Mouse (Mus musculus) hindbrain, embryonic 10.5 days (tissue): Measurements from ENCODE around the gene Taok1. TPM values are rescaled to one million over a fixed set of nuclear protein-coding genes. Genes with fewer than 3 reads are reported as not detected.

Source experiments
- DNase-seq: peaks from one replicate; pipeline ENCODE4 v3.0.0-alpha.2; 2017; ENCODE audit warnings: low spot score
- H3K27ac ChIP-seq: fragments of 300-500 bp; sonication (generic); 2 replicates; pipeline ENCODE4 v1.5.1; 2016; ENCODE audit warnings: mild to moderate bottlenecking, moderate library complexity
- H3K27me3 ChIP-seq: fragments of 300-500 bp; sonication (generic); 2 replicates; pipeline ENCODE4 v1.6.1; 2016; ENCODE audit warnings: mild to moderate bottlenecking; ENCODE audit not compliant: poor library complexity, insufficient read depth, severe bottlenecking
- H3K36me3 ChIP-seq: fragments of 300-500 bp; sonication (generic); 2 replicates; pipeline ENCODE4 v1.6.1; 2016; ENCODE audit warnings: mild to moderate bottlenecking, moderate library complexity
- H3K4me1 ChIP-seq: fragments of 300-500 bp; sonication (generic); replicated peaks from 2 replicates; pipeline ENCODE4 v1.6.1; 2016; ENCODE audit warnings: mild to moderate bottlenecking
- H3K4me3 ChIP-seq: fragments of 300-500 bp; sonication (generic); 2 replicates; pipeline ENCODE4 v1.5.1; 2016; ENCODE audit warnings: mild to moderate bottlenecking, moderate library complexity
- H3K9me3 ChIP-seq: fragments of 300-500 bp; sonication (generic); 2 replicates; pipeline ENCODE4 v1.6.1; 2016; ENCODE audit warnings: mild to moderate bottlenecking, moderate library complexity
- WGBS: fragments of 180-500 bp; shearing (Covaris S2); methylation state at CpG from one replicate; pipeline ENCODE4 v1.1.7; 2016; 5-methylcytosine and 5-hydroxymethylcytosine counted together
- polyA plus RNA-seq: library from polyadenylated mRNA; unstranded; fragments of >200 nt; fragmentation: Nextera tagmentation; extraction: Ambion mirVana; gene quantifications from 2 replicates; pipeline ENCODE4 v1.2.1, GENCODE M21; 2016

Gene Taok1
- polyA plus RNA-seq, 1 experiment from 2014 or later: 11.9 TPM

DNA sequence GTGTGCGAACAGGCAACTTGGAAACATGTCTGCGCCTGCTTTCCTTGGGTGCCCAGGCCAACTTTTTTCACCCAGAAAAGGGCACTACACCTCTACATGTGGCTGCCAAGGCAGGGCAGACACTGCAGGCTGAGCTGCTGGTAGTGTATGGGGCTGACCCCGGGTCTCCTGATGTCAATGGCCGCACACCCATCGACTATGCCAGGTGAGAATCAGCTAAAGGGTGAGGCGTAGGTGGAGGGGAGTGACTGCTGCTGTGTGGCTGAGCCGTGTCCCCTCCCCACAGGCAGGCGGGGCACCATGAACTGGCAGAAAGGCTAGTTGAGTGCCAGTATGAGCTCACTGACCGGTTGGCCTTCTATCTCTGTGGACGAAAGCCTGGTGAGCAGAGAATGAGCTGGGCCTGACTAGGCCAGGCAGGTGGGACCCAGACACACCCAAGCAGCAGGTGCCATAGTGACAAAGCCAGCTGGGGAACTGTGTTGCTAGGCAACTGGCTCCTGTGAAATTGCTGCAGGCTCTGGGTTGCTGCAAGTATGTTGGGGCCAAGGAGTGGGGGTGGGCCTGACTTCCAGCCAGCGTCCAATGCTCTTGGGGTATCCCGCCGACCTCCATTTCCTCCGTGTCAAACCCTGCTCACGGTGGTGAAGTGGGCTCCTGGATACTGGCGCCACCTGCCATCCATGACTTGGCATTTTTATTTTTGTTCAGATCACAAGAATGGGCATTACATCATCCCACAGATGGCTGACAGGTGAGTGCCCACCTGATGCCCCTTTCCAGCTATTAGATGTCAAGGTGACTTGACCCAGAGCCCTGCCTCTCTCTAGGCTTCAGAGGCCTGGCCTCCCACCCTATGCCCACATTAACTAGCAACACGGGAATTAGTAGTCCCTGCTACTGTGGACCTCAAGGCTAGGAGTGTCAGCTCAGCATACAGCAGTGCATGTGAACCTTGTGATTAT, 107.0 kb downstream of the Taok1 start:
- 80% methylated on average over 17 of the region's 17 CpGs for WGBS
- H3K27ac ChIP-seq: peak overlapping the region; percentile 64; the same call in 1 of the 2 replicates
- H3K4me1 ChIP-seq: peaks cover 69% of the 10 kb centered on the region
- peak; percentile 27 for DNase-seq
- H3K27me3 ChIP-seq: no peaks in the 10 kb centered on the region
- peaks cover 73% of the 10 kb centered on the region for H3K36me3 ChIP-seq
- no peaks in the 10 kb centered on the region for H3K9me3 ChIP-seq
- no peak overlapping the region for H3K4me3 ChIP-seq

DNA sequence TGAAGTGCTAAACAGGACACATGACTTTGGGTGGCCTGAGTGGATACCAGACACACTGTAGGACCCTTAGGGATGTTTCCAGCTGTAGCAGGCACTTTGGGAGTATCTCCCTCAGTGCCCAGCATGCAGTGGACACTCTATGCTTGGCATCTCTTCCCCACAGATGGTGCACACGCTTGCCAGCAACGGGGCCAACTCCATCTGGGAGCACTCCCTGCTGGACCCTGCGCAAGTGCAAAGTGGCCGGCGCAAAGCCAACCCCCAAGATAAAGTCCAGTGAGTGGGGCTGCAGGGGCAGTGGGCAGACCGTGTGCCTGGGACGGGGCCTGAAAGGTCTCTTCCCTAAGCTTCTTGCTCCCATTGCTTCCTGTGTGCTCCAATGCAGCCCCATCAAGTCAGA, 108.3 kb downstream of the Taok1 start:
- WGBS: 93% methylated on average over 7 of the region's 7 CpGs

DNA sequence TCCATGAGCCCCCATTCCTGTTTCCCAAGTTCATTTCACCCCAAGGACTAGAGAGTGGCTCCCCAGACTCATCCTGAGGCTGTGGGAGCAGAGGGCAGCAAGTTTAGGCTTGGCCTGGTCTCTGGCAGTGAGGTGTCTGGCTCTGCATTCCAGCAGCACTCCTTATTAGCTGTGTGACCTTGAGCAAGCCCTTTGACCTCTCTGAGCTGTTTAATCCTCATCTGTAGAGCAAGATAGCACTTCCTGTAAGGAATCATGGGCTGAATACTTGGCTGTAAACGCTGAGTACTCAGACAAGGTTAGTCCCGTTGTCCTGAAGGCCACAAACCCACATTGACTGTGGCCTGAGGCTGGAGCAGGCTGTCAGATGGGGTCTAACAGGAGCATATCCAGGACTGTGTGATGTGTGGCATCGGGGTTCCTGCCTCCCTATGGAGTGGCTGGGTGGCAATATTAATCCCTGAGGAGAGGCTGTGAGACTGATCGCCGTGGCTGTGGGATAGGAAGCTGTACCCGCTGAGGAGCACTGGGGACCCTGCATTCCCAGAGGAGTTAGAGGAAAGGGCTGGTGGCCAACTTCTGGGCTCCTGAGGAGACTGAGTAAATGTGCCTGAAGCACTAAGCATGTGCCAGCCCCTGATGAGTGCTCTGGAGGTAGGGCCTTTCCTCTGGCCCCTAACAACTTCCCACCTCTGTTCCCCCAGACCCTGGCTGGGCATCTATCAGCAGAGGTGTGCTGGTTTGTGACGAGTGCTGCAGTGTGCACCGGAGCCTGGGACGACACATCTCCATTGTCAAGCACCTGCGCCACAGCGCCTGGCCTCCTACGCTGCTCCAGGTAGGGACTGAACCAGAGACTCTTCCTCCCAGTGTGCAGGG, 109.1 kb downstream of the Taok1 start:
- Histone ChIP-seq H3K9me3 (no peaks in the 10 kb centered on the region), H3K36me3 (peaks cover 54% of the 10 kb centered on the region), H3K4me3 (peak overlapping the region; percentile 29), H3K27me3 (no peaks in the 10 kb centered on the region), H3K4me1 (peaks cover 86% of the 10 kb centered on the region), H3K27ac (peak overlapping the region; percentile 88)
- DNase-seq: peak; percentile 39
- 74% methylated on average over 12 of the region's 12 CpGs for WGBS

More for the DNA sequence above, 108.3 kb downstream of the Taok1 start:
- Histone ChIP-seq H3K4me1 (peaks cover 81% of the 10 kb centered on the region), H3K4me3 (no peak overlapping the region; the same call in 1 of the 2 replicates), H3K27ac (peak overlapping the region; percentile 88), H3K27me3 (no peaks in the 10 kb centered on the region), H3K9me3 (no peaks in the 10 kb centered on the region), H3K36me3 (peaks cover 62% of the 10 kb centered on the region)
- no peak for DNase-seq

DNA sequence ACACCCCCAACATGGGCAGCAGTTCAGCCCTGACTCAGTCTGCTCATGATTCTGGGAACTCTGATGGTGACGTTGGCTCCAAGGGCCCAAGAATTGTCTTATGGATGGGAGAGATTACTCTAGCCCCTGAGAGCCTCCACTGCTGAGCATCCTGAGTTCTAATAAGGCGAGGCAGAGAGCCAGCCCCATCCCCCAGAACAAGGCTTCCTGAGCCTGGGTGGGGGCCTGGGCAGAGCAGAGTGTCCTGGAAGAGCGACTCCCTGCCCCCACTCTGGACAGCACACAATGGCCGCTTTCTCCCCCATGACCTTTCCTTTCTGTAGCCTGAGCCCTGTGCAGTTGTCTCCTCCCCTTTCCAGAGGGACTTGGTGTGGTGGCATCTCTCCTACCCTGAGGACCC, 109.8 kb downstream of the Taok1 start:
- 9% methylated on average over 4 of the region's 4 CpGs for WGBS
- peak overlapping the region; percentile 88 for H3K27ac ChIP-seq
- H3K4me1 ChIP-seq: peaks cover 84% of the 10 kb centered on the region
- DNase-seq: peak; percentile 58
- peak overlapping the region; percentile 29 for H3K4me3 ChIP-seq
- H3K27me3 ChIP-seq: no peaks in the 10 kb centered on the region
- H3K36me3 ChIP-seq: peaks cover 47% of the 10 kb centered on the region
- no peaks in the 10 kb centered on the region for H3K9me3 ChIP-seq

DNA sequence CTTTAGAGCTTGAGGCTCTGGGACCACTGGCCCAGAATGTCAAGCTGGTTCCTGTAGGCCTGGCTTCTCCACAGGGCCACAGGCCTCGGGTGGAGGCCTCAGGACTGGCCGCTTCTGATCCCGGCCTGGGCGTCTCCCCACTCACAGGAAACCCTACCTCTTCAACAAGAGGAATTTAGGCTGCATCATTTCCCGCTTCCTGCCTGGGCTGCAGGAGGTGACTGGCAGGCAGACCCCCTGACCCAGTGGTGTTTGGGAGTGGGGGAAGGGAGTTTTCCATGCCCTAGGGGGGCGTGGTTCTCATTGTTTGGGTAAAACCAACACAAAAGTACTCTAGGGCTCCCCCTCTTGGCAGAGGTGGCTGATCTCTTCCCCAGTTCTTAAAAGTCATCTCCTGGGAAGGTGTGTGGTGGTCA, 110.3 kb downstream of the Taok1 start:
- peaks cover 88% of the 10 kb centered on the region for H3K4me1 ChIP-seq
- no peaks in the 10 kb centered on the region for H3K27me3 ChIP-seq
- peak; percentile 85 for DNase-seq
- no peaks in the 10 kb centered on the region for H3K9me3 ChIP-seq
- H3K36me3 ChIP-seq: peaks cover 42% of the 10 kb centered on the region
- peak overlapping the region; percentile 88 for H3K27ac ChIP-seq
- peak overlapping the region; percentile 29 for H3K4me3 ChIP-seq
- 6% methylated on average over 6 of the region's 6 CpGs for WGBS

DNA sequence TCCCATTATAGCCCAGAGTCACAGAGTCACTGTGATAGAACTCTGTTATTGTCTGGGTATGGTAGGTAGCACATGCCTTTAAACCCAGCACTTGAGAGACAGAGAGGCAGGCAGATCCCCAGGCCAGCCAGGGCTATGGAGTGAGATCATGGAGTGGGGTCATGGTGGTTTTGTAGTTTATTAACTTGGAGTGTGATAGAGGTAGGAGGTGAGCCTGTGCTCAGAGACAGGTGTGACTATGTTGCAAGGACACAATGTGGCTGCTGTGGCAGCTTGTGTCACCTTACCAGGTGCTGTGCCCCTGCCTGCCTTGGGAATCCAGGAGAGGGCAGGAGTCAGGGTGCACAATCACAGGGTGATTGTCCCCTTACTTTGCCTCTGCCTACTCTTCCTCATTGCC, 112.1 kb downstream of the Taok1 start:
- H3K9me3 ChIP-seq: no peaks in the 10 kb centered on the region
- H3K27me3 ChIP-seq: no peaks in the 10 kb centered on the region
- H3K4me3 ChIP-seq: no peak overlapping the region
- DNase-seq: no peak
- H3K36me3 ChIP-seq: peaks cover 24% of the 10 kb centered on the region
- H3K27ac ChIP-seq: peak overlapping the region; percentile 3; the same call in 1 of the 2 replicates
- peaks cover 95% of the 10 kb centered on the region for H3K4me1 ChIP-seq

DNA sequence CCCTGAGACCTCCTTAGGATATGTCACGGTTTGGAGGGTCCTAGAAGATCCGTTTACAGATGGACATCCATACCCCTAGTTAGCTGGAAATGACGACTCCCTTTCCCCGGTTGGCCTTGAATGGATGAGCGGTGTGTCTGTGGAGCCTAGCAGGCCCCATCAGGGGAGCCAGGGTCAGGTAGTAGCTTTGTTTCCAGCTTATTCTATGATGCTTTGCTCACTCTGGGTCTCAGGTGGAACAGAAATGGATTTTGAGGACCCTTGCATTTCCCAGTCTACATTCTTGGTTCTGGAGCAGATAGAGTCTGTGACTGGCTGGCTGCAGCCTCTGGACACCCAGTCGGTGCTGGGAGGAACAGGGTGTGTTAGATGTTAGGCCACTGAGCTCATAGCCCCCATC, 112.8 kb downstream of the Taok1 start:
- Histone ChIP-seq H3K27ac (peak overlapping the region; percentile 97), H3K27me3 (no peaks in the 10 kb centered on the region), H3K4me1 (peaks cover 95% of the 10 kb centered on the region), H3K9me3 (no peaks in the 10 kb centered on the region), H3K4me3 (peak overlapping the region; percentile 96), H3K36me3 (peaks cover 17% of the 10 kb centered on the region)
- DNase-seq: no peak
- 76% methylated on average over 6 of the region's 6 CpGs for WGBS

DNA sequence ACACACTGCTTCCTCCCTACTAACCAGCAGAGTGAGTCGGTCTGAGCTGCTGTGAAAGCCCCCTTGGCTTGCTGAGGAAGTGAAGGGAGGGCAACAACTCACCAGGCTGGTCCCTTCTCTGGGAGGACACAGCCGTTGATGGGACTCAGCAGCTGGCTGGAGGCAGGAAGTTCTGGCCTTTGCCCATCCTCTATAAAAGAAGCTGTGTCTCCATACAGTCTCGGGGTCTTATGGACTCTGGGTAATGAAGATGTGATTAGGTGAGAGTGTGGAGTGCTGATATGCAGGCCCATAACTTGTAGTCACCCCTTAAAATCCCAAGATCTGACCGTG, 113.3 kb downstream of the Taok1 start:
- Histone ChIP-seq H3K27me3 (no peaks in the 10 kb centered on the region), H3K9me3 (no peaks in the 10 kb centered on the region), H3K27ac (peak overlapping the region; percentile 97), H3K4me3 (peak overlapping the region; percentile 96), H3K4me1 (peaks cover 91% of the 10 kb centered on the region), H3K36me3 (peaks cover 12% of the 10 kb centered on the region)
- no peak for DNase-seq
- WGBS: 37% methylated on average over 4 of the region's 4 CpGs

DNA sequence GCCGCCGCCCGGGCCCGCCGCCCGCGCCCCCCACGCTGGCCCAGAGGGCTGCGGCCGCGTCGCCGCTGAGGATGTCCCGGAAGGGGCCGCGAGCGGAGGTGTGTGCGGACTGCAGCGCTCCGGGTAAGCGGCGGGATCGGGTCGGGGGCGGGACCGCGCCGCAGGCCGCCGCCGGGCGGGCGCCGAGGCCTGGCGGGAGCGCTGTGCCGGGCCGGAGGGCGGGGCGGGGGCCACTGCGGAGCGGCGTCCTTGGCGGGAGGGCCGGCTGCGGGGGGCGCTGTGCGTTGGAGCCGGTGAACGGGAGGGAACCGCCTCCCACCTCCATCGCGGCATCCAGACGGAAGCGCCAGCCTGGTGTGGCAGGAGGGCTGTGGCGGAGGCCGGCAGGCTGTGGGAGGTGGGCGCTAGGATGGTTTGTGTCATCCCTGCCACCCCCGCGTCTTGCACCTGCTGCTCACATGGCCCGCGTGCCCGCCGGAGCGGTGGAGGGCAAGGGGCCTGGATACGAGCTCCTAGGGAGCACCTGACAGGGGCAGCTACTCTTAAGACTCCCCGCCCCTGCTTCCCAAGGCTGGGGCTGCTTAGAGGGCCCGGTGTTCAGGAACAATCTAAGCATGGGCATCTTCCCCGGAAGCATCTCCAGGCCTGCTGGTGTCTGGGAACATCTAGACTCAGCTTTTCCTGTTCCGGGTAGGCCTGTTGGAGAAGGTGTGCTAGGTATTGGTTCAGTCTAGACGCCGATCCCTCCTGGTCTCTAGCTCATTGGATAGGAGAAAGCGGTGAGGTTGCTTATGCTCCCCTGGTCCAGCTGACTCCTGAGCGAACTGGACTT, 113.9 kb downstream of the Taok1 start, which contains the start of gene Git1:
Git1 (plus strand) TSS at position 51 of the 832 bp plus-strand sequence.
- 2% methylated on average over 65 of the region's 74 CpGs for WGBS
- Histone ChIP-seq H3K27me3 (no peaks in the 10 kb centered on the region), H3K9me3 (no peaks in the 10 kb centered on the region), H3K4me3 (peak within 1 kb of the TSS; percentile 96), H3K27ac (peak within 1 kb of the TSS; percentile 97), H3K36me3 (peaks cover 6% of the 10 kb centered on the region), H3K4me1 (peaks cover 91% of the 10 kb centered on the region)
- DNase-seq: peak; percentile 56

DNA sequence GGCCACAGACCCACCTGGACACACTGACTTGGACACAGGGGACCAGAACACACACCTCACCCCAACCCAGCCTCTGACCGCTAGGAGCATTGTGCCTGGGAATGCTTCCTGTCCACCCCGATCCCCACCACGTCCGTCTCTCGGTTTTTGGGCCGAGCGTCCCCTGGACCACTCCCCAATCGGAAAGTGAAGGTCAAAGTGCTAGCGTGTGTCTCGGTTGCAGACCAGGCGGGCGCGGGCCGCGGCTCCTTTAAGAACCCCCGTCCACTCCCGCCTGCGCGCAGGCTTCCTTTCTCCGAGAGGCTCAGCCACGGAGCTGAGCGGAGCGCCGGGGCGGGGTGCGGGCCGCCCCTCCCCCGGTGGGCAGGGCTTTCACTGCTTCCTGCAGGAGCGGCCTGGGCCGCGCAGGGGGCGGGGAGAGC, 114.7 kb downstream of the Taok1 start:
- Histone ChIP-seq H3K4me1 (peaks cover 91% of the 10 kb centered on the region), H3K9me3 (no peaks in the 10 kb centered on the region), H3K27me3 (no peaks in the 10 kb centered on the region), H3K27ac (peak overlapping the region; percentile 97), H3K36me3 (0 out of 2 replicates have a peak, but pooled peaks cover 3% of the 10 kb centered on the region), H3K4me3 (peak overlapping the region; percentile 96)
- peak; percentile 90 for DNase-seq
- under 1% methylated on average over 32 of the region's 32 CpGs for WGBS

DNA sequence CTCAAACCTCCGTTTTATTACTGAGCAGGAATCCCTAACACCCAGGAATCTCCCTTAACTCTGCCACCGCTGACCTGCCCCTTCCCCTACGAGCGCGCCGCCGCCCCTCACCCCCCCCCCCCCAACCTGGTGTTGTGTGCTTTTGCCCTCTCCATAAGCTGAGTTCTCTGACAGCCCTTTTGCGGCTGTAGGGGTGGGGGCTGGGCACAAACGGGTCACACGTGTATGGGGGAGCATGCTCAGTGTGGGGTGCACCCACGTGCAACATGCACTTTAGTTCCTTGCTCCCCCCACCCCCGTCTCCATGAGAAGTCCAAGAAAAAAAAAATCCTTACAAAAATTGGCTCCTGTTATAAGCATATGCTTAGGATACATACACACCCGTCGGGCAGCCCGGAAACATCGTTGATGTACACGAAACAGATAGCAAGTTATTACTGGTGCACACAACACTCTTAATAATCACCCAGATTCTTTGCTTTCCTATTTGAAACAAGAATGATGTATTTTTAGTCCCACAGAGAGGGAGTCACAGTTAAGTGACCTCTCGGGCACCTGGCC, 115.2 kb downstream of the Taok1 start:
- peaks cover 91% of the 10 kb centered on the region for H3K4me1 ChIP-seq
- WGBS: under 1% methylated on average over 18 of the region's 18 CpGs

More for the DNA sequence above, 115.2 kb downstream of the Taok1 start:
- DNase-seq: peak; percentile 30
- peak overlapping the region; percentile 96 for H3K4me3 ChIP-seq
- H3K27me3 ChIP-seq: no peaks in the 10 kb centered on the region
- peak overlapping the region; percentile 97 for H3K27ac ChIP-seq
- H3K36me3 ChIP-seq: 0 out of 2 replicates have a peak, but pooled peaks cover 3% of the 10 kb centered on the region
- no peaks in the 10 kb centered on the region for H3K9me3 ChIP-seq
